Comparison of ENCODE assay signal across 15 mouse cellular contexts in genomic region chr1:61297361-61297760, GRCm38 (mm10).
DNase-seq lines count a peak whose midpoint lies in the region; ATAC-seq lines count a peak whose summit lies in the region.
"Had no signal": no experiment of that assay in that cellular context is flagged by ENCODE, and none has a peak within 500 bp of the region (broad histone marks: within the 10 kb centered on the region; RNA-seq: fewer than 3 reads in every experiment).

No protein-coding gene starts in this region.

- H3K9ac ChIP-seq in midbrain, embryonic 16.5 days (ENCODE audit: low read depth, low read length) = no peak overlapping the region
- no peak overlapping the region for H3K9ac ChIP-seq in midbrain, embryonic 13.5 days (replicated peaks)
- H3K9ac ChIP-seq: embryonic facial prominence, embryonic 13.5 days; forebrain, embryonic 12.5 days; hindbrain, embryonic 15.5 days had no signal

- H3K4me1 ChIP-seq in midbrain, embryonic 16.5 days (ENCODE audit: control insufficient read depth, insufficient read depth, low read length) = peaks cover 41% of the 10 kb centered on the region
- H3K4me1 ChIP-seq in midbrain, embryonic 13.5 days (replicated peaks) = peaks cover 54% of the 10 kb centered on the region

- no peaks in the 10 kb centered on the region for H3K36me3 ChIP-seq in midbrain, embryonic 16.5 days (ENCODE audit: control insufficient read depth, insufficient read depth, low read length)
- no peaks in the 10 kb centered on the region for H3K36me3 ChIP-seq in midbrain, embryonic 13.5 days
- H3K36me3 ChIP-seq: embryonic facial prominence, embryonic 13.5 days; forebrain, embryonic 12.5 days; hindbrain, embryonic 15.5 days had no signal

- intact Hi-C loops in heart, postnatal 14 days (cut with DNase I) = loop anchor here (1.0 to 10.0 kb wide), 8 partner anchors 77 to 1665 kb away; no protein-coding TSS in a partner anchor
- intact Hi-C loops in gastrocnemius, postnatal 36 days (cut with DNase I) = loop anchor here (5.0 kb wide), 1 partner anchor 115 kb away; no protein-coding TSS in a partner anchor

- no peak for ATAC-seq in midbrain, embryonic 16.5 days
- ATAC-seq in midbrain, embryonic 13.5 days = no peak
- ATAC-seq: intestine, postnatal 0 days had no signal

- H3K27me3 ChIP-seq in midbrain, embryonic 16.5 days (ENCODE audit: control insufficient read depth, insufficient read depth, low read depth, low read length) = no peaks in the 10 kb centered on the region
- no peaks in the 10 kb centered on the region for H3K27me3 ChIP-seq in midbrain, embryonic 13.5 days
- H3K27me3 ChIP-seq: hindbrain, embryonic 15.5 days had no signal

- no peaks in the 10 kb centered on the region for H3K9me3 ChIP-seq in midbrain, embryonic 16.5 days (replicated peaks; ENCODE audit: control insufficient read depth, low read length, poor library complexity, severe bottlenecking)
- no peaks in the 10 kb centered on the region for H3K9me3 ChIP-seq in midbrain, embryonic 13.5 days
- H3K9me3 ChIP-seq: embryonic facial prominence, embryonic 13.5 days; hindbrain, embryonic 15.5 days had no signal

- no peak overlapping the region for H3K4me2 ChIP-seq in midbrain, embryonic 16.5 days (ENCODE audit: low read length)
- no peak overlapping the region for H3K4me2 ChIP-seq in midbrain, embryonic 13.5 days (replicated peaks)
- H3K4me2 ChIP-seq: embryonic facial prominence, embryonic 13.5 days; forebrain, embryonic 12.5 days; heart, embryonic 11.5 days; hindbrain, embryonic 15.5 days had no signal

- peak; percentile 41 for DNase-seq in heart, adult 11 months
- no peak for DNase-seq in heart, postnatal 14 days
- DNase-seq in ES-CJ7 (ENCODE audit: low read depth, low spot score) = peak; percentile 60
- peak; percentile 53 for DNase-seq in ZHBTc4 (ENCODE audit: low read depth, low spot score)
- DNase-seq in lung, postnatal 36 days = no peak
- no peak for DNase-seq in gastrocnemius, postnatal 36 days
- DNase-seq: gastrocnemius, postnatal 10 days had no signal

- H3K27ac ChIP-seq in midbrain, embryonic 16.5 days (ENCODE audit: low read length) = 0 out of 2 replicates have a peak overlapping the region, but pooled peaks have one; percentile 6
- H3K27ac ChIP-seq in midbrain, embryonic 13.5 days = no peak overlapping the region
- H3K27ac ChIP-seq: forebrain, embryonic 12.5 days had no signal

- H3K4me3 ChIP-seq in midbrain, embryonic 16.5 days (ENCODE audit: low read depth, low read length) = no peak overlapping the region
- no peak overlapping the region for H3K4me3 ChIP-seq in midbrain, embryonic 13.5 days (replicated peaks)
- H3K4me3 ChIP-seq: embryonic facial prominence, embryonic 13.5 days; erythroblast, embryonic 14.5 days; forebrain, embryonic 12.5 days; hindbrain, embryonic 15.5 days had no signal

- WGBS in midbrain, embryonic 16.5 days = 66% methylated on average over 3 of the region's 3 CpGs
- 86% methylated on average over 3 of the region's 3 CpGs for WGBS in midbrain, embryonic 13.5 days

Comparison
In these comparisons a context has a peak if more than half of its experiments do, and no peak if none do; other contexts are left out.
1. DNase-seq: peak in heart, adult 11 months (single experiment), ES-CJ7 (single experiment) and ZHBTc4 (single experiment); none in heart, postnatal 14 days (0 of 2), lung, postnatal 36 days (single experiment) and gastrocnemius, postnatal 36 days (0 of 2).